Mouse (Mus musculus): Measurements from ENCODE around the gene Slc24a2.

Slc24a2 gene

GRCm38 (mm10) chr4:86957576-86958411 lies 272.5 kb downstream of the Slc24a2 start:
- peak; percentile 60 for DNase-seq (ENCODE audit: low read depth, low spot score)

- DNase-seq (ENCODE audit: low read depth, low spot score) = no peak
These were observed 274.8 kb downstream of the Slc24a2 start for GRCm38 (mm10) chr4:86955448-86955847.

- peak; percentile 11 for DNase-seq (ENCODE audit: low read depth, low spot score)
These were observed 276.8 kb downstream of the Slc24a2 start for GRCm38 (mm10) chr4:86953519-86953918.

- DNase-seq (ENCODE audit: low read depth, low spot score) = no peak
These were observed 281.5 kb downstream of the Slc24a2 start for GRCm38 (mm10) chr4:86948794-86949193.

- DNase-seq (ENCODE audit: low read depth, low spot score) = no peak
These were observed 287.0 kb downstream of the Slc24a2 start for GRCm38 (mm10) chr4:86943296-86943695.

GRCm38 (mm10) chr4:86942656-86943055 lies 287.6 kb downstream of the Slc24a2 start:
- no peak for DNase-seq (ENCODE audit: low read depth, low spot score)

- no peak for DNase-seq (ENCODE audit: low read depth, low spot score)
These were observed 293.6 kb downstream of the Slc24a2 start for GRCm38 (mm10) chr4:86936706-86937105.

GRCm38 (mm10) chr4:86936217-86936616 lies 294.1 kb downstream of the Slc24a2 start:
- DNase-seq (ENCODE audit: low read depth, low spot score) = no peak
